17 mouse cellular contexts compared by ENCODE assay signal in the genomic region with DNA sequence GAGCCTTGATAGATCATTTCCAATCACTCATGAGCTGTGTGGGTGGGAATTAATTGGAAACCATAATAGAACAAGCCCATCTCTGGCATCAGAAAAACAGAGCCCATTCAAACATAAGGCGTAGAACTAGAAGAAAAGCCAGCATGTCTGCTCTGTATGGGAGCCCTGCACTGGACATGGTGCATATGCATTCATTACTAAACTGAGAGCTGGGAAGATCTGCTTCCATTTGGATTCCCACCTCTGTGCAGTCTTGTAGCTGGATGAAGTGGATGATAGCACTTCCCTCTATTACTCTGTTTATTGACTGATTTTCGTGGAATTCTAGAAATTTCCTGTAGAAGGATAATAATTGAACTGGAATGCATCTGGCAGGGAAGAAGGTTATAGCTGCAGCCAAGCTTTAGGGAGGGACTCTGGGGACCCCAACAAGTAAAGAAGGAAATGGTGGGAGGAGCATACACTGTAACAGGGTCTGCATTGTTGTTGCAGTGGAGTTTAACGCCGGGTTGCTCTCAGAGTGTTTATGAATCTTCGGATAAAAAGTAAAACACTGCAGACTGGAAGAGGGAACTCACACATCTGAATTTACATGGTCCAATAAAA.
DNase-seq lines count a peak whose midpoint lies in the region; ATAC-seq lines count a peak whose summit lies in the region.
"Had no signal": no experiment of that assay in that cellular context is flagged by ENCODE, and none has a peak within 500 bp of the region (broad histone marks: within the 10 kb centered on the region; RNA-seq: fewer than 3 reads in every experiment).

No protein-coding gene starts in this region.

- DNase-seq in kidney, postnatal 25 days, result no peak
- DNase-seq in lung, postnatal 25 days (ENCODE audit: low spot score), result no peak
- DNase-seq in forelimb bud, embryonic 11.5 days (ENCODE audit: low read depth, low spot score), result peak; percentile 16
- no peak for DNase-seq in cerebellum, adult 9-10 months
- DNase-seq: cerebellum, adult 11 months; heart, postnatal 14 days; layer of hippocampus, postnatal 36 days; lung, postnatal 36 days; midbrain, embryonic 14.5 days; right cerebral cortex, postnatal 14 days had no signal

- H3K9ac ChIP-seq in kidney, embryonic 14.5 days (ENCODE audit: low read depth, low read length), result no peak overlapping the region
- H3K9ac ChIP-seq in lung, embryonic 15.5 days, result no peak overlapping the region
- H3K9ac ChIP-seq in stomach, embryonic 16.5 days (ENCODE audit: low read length), result no peak overlapping the region
- H3K9ac ChIP-seq: liver, embryonic 12.5 days had no signal

- H3K27me3 ChIP-seq in kidney, embryonic 14.5 days (ENCODE audit: control insufficient read depth, insufficient read depth, low read length), result no peaks in the 10 kb centered on the region
- no peaks in the 10 kb centered on the region for H3K27me3 ChIP-seq in lung, embryonic 15.5 days
- H3K27me3 ChIP-seq in stomach, embryonic 16.5 days (ENCODE audit: control insufficient read depth, insufficient read depth, low read length), result no peaks in the 10 kb centered on the region
- H3K27me3 ChIP-seq: CH12.LX; liver, embryonic 12.5 days; Patski had no signal

- no peak overlapping the region for H3K27ac ChIP-seq in kidney, embryonic 14.5 days (ENCODE audit: low read depth, low read length)
- no peak overlapping the region for H3K27ac ChIP-seq in lung, embryonic 15.5 days
- 0 out of 2 replicates have a peak overlapping the region, but pooled peaks have one; percentile 43 for H3K27ac ChIP-seq in stomach, embryonic 16.5 days (ENCODE audit: low read length)
- H3K27ac ChIP-seq: forebrain, embryonic 10.5 days; liver, embryonic 12.5 days had no signal

- WGBS in kidney, embryonic 14.5 days, result 61% methylated on average over 5 of the region's 5 CpGs
- 36% methylated on average over 5 of the region's 5 CpGs for WGBS in lung, embryonic 15.5 days
- WGBS in stomach, embryonic 16.5 days, result 43% methylated on average over 5 of the region's 5 CpGs

- H3K4me1 ChIP-seq in kidney, embryonic 14.5 days (ENCODE audit: control insufficient read depth, insufficient read depth, low read length), result no peaks in the 10 kb centered on the region
- peaks cover 7% of the 10 kb centered on the region for H3K4me1 ChIP-seq in lung, embryonic 15.5 days
- H3K4me1 ChIP-seq in stomach, embryonic 16.5 days (ENCODE audit: control insufficient read depth, insufficient read depth, low read length), result no peaks in the 10 kb centered on the region
- H3K4me1 ChIP-seq: forebrain, embryonic 10.5 days; liver, embryonic 12.5 days had no signal

- peak; percentile 52; the same call in 1 of the 2 replicates for ATAC-seq in kidney, embryonic 14.5 days (ENCODE audit: low FRiP score, low TSS enrichment)
- ATAC-seq in lung, embryonic 15.5 days (ENCODE audit: borderline replicate concordance, extremely low read depth, low FRiP score, low TSS enrichment), result peak; percentile 39; the same call in 1 of the 2 replicates
- peak; percentile 64; the same call in 1 of the 2 replicates for ATAC-seq in stomach, embryonic 16.5 days (ENCODE audit: insufficient read depth, low FRiP score)
- ATAC-seq: liver, embryonic 12.5 days; Patski had no signal

- no peak overlapping the region for H3K4me2 ChIP-seq in kidney, embryonic 14.5 days (replicated peaks; ENCODE audit: low read depth, low read length)
- no peak overlapping the region for H3K4me2 ChIP-seq in lung, embryonic 15.5 days
- no peak overlapping the region for H3K4me2 ChIP-seq in stomach, embryonic 16.5 days (ENCODE audit: low read depth, low read length)
- H3K4me2 ChIP-seq: liver, embryonic 12.5 days had no signal

- no peaks in the 10 kb centered on the region for H3K36me3 ChIP-seq in kidney, embryonic 14.5 days (ENCODE audit: control insufficient read depth, insufficient read depth, low read length)
- H3K36me3 ChIP-seq in lung, embryonic 15.5 days, result no peaks in the 10 kb centered on the region
- H3K36me3 ChIP-seq in stomach, embryonic 16.5 days (ENCODE audit: control insufficient read depth, insufficient read depth, low read length), result no peaks in the 10 kb centered on the region
- H3K36me3 ChIP-seq: forebrain, embryonic 10.5 days; liver, embryonic 12.5 days had no signal

- H3K9me3 ChIP-seq in kidney, embryonic 14.5 days (ENCODE audit: control insufficient read depth, low read length), result no peaks in the 10 kb centered on the region
- H3K9me3 ChIP-seq in lung, embryonic 15.5 days, result no peaks in the 10 kb centered on the region
- H3K9me3 ChIP-seq in stomach, embryonic 16.5 days (replicated peaks; ENCODE audit: control insufficient read depth, low read length), result no peaks in the 10 kb centered on the region
- H3K9me3 ChIP-seq: forebrain, embryonic 10.5 days; liver, embryonic 12.5 days had no signal

- H3K4me3 ChIP-seq in kidney, embryonic 14.5 days (ENCODE audit: low read length), result no peak overlapping the region
- no peak overlapping the region for H3K4me3 ChIP-seq in lung, embryonic 15.5 days
- H3K4me3 ChIP-seq in stomach, embryonic 16.5 days (replicated peaks; ENCODE audit: low read length), result no peak overlapping the region
- H3K4me3 ChIP-seq: forebrain, embryonic 10.5 days; liver, embryonic 12.5 days had no signal
